Mouse (Mus musculus) intestine, embryonic 16.5 days (tissue): Measurements from ENCODE around the gene Prkn. TPM values are rescaled to one million over a fixed set of nuclear protein-coding genes. Genes with fewer than 3 reads are reported as not detected.
"Not testable (repeated sequence)": the region's sequence is repeated elsewhere in the genome, so short reads cannot be mapped to it uniquely, and the experiment has no call there.

Source experiments
- ATAC-seq: fragments of 200-750 bp; cut with Nextera tagmentation; 2 replicates; pipeline ENCODE4 v1.8.0; 2017; ENCODE audit warnings: moderate TSS enrichment, moderate library complexity
- H3K27ac ChIP-seq: fragments of 300-500 bp; sonication (generic); 2 replicates; pipeline ENCODE4 v1.5.1; 2014; ENCODE audit warnings: mild to moderate bottlenecking, low read length
- H3K27me3 ChIP-seq: fragments of 300-500 bp; sonication (generic); replicated peaks from 2 replicates; pipeline ENCODE4 v1.6.1; 2014; ENCODE audit warnings: low read length, control low read depth, mixed read lengths; ENCODE audit not compliant: control insufficient read depth, insufficient read depth
- H3K36me3 ChIP-seq: fragments of 300-500 bp; sonication (generic); 2 replicates; pipeline ENCODE4 v1.6.1; 2014; ENCODE audit warnings: low read length, control low read depth; ENCODE audit not compliant: control insufficient read depth, insufficient read depth
- H3K4me1 ChIP-seq: fragments of 300-500 bp; sonication (generic); 2 replicates; pipeline ENCODE4 v1.6.1; 2014; ENCODE audit warnings: low read length, control low read depth, mixed read lengths; ENCODE audit not compliant: control insufficient read depth, insufficient read depth
- H3K4me2 ChIP-seq: fragments of 300-500 bp; sonication (generic); 2 replicates; pipeline ENCODE4 v1.6.1; 2014; ENCODE audit warnings: low read depth, low read length, control low read depth
- H3K4me3 ChIP-seq: fragments of 300-500 bp; sonication (generic); 2 replicates; pipeline ENCODE4 v1.5.1; 2014; ENCODE audit warnings: mild to moderate bottlenecking, low read length
- H3K9ac ChIP-seq: fragments of 300-500 bp; sonication (generic); 2 replicates; pipeline ENCODE4 v1.6.1; 2014; ENCODE audit warnings: low read depth, low read length
- H3K9me3 ChIP-seq: fragments of 300-500 bp; sonication (generic); 2 replicates; pipeline ENCODE4 v1.6.1; 2016; ENCODE audit warnings: low read length, control low read depth; ENCODE audit not compliant: control insufficient read depth
- WGBS: fragments of 180-500 bp; shearing (Covaris S2); extraction: QIAGEN DNeasy Blood & Tissue Kit; methylation state at CpG from one replicate; pipeline ENCODE4 v1.1.7; 2014; 5-methylcytosine and 5-hydroxymethylcytosine counted together
- polyA plus RNA-seq: library from polyadenylated mRNA; unstranded; fragments of >200 nt; fragmentation: Nextera tagmentation; extraction: Ambion mirVana; gene quantifications from 2 replicates; pipeline ENCODE4 v1.2.1, GENCODE M21; 2015

Prkn gene
- polyA plus RNA-seq, 1 experiment from 2014 or later = 1.3 TPM

GRCm38 (mm10) chr17:11990386-11991087, 1150.4 kb downstream of the Prkn start:
- Histone ChIP-seq H3K4me2 (no peak overlapping the region), H3K27me3 (no peaks in the 10 kb centered on the region), H3K36me3 (no peaks in the 10 kb centered on the region), H3K4me1 (no peaks in the 10 kb centered on the region), H3K27ac (no peak overlapping the region), H3K9ac (no peak overlapping the region), H3K9me3 (no peaks in the 10 kb centered on the region), H3K4me3 (no peak overlapping the region)
- ATAC-seq = no peak
- 87% methylated on average over 11 of the region's 11 CpGs for WGBS

- ATAC-seq = no peak
- 32% methylated on average over 8 of the region's 8 CpGs for WGBS
- Histone ChIP-seq H3K4me1 (no peaks in the 10 kb centered on the region), H3K4me2 (no peak overlapping the region), H3K4me3 (no peak overlapping the region), H3K9ac (no peak overlapping the region), H3K36me3 (no peaks in the 10 kb centered on the region), H3K9me3 (no peaks in the 10 kb centered on the region), H3K27ac (no peak overlapping the region), H3K27me3 (no peaks in the 10 kb centered on the region)
These were observed 1153.1 kb downstream of the Prkn start for GRCm38 (mm10) chr17:11993249-11993648.

GRCm38 (mm10) chr17:11994252-11994651, 1154.1 kb downstream of the Prkn start:
- Histone ChIP-seq H3K4me2 (no peak overlapping the region), H3K9me3 (no peaks in the 10 kb centered on the region), H3K27me3 (no peaks in the 10 kb centered on the region), H3K4me1 (no peaks in the 10 kb centered on the region), H3K4me3 (no peak overlapping the region), H3K36me3 (no peaks in the 10 kb centered on the region), H3K9ac (no peak overlapping the region), H3K27ac (no peak overlapping the region)
- WGBS = 79% methylated on average over 3 of the region's 3 CpGs
- ATAC-seq = no peak

- not testable (repeated sequence) for H3K4me2 ChIP-seq, ATAC-seq, H3K27me3 ChIP-seq, H3K9ac ChIP-seq, H3K27ac ChIP-seq, H3K9me3 ChIP-seq, H3K36me3 ChIP-seq, H3K4me1 ChIP-seq, H3K4me3 ChIP-seq
- WGBS = 65% methylated on average over 3 of the region's 3 CpGs
These were observed 1154.6 kb downstream of the Prkn start for GRCm38 (mm10) chr17:11994754-11995153.

- Histone ChIP-seq H3K27ac (no peak overlapping the region), H3K36me3 (no peaks in the 10 kb centered on the region), H3K9me3 (no peaks in the 10 kb centered on the region), H3K9ac (no peak overlapping the region), H3K4me1 (no peaks in the 10 kb centered on the region), H3K27me3 (no peaks in the 10 kb centered on the region), H3K4me2 (no peak overlapping the region), H3K4me3 (no peak overlapping the region)
- ATAC-seq = no peak
- WGBS = 81% methylated on average over 3 of the region's 3 CpGs
These were observed 1155.3 kb downstream of the Prkn start for GRCm38 (mm10) chr17:11995522-11995921.

GRCm38 (mm10) chr17:11996311-11996710, 1156.1 kb downstream of the Prkn start:
- Histone ChIP-seq H3K9me3 (no peaks in the 10 kb centered on the region), H3K4me2 (no peak overlapping the region), H3K36me3 (no peaks in the 10 kb centered on the region), H3K9ac (no peak overlapping the region), H3K27me3 (no peaks in the 10 kb centered on the region), H3K27ac (no peak overlapping the region), H3K4me1 (no peaks in the 10 kb centered on the region), H3K4me3 (no peak overlapping the region)
- peak; percentile 67 for ATAC-seq
- 40% methylated on average over 9 of the region's 9 CpGs for WGBS

GRCm38 (mm10) chr17:12000285-12000684, 1160.1 kb downstream of the Prkn start:
- H3K9ac ChIP-seq = no peak overlapping the region
- no peaks in the 10 kb centered on the region for H3K36me3 ChIP-seq
- H3K27me3 ChIP-seq = no peaks in the 10 kb centered on the region
- H3K4me2 ChIP-seq = no peak overlapping the region
- 81% methylated on average over 9 of the region's 9 CpGs for WGBS
- no peak overlapping the region for H3K4me3 ChIP-seq
- ATAC-seq = no peak
- H3K9me3 ChIP-seq = no peaks in the 10 kb centered on the region
- no peaks in the 10 kb centered on the region for H3K4me1 ChIP-seq
- no peak overlapping the region for H3K27ac ChIP-seq

GRCm38 (mm10) chr17:12021326-12021725, 1181.1 kb downstream of the Prkn start:
- 57% methylated on average over 3 of the region's 3 CpGs for WGBS
- Histone ChIP-seq H3K4me3 (no peak overlapping the region), H3K27ac (no peak overlapping the region), H3K4me2 (no peak overlapping the region), H3K27me3 (no peaks in the 10 kb centered on the region), H3K9ac (no peak overlapping the region), H3K9me3 (no peaks in the 10 kb centered on the region), H3K36me3 (no peaks in the 10 kb centered on the region), H3K4me1 (no peaks in the 10 kb centered on the region)
- ATAC-seq = no peak

- Histone ChIP-seq H3K4me1 (peaks cover 15% of the 10 kb centered on the region), H3K4me2 (no peak overlapping the region), H3K9ac (no peak overlapping the region), H3K4me3 (no peak overlapping the region), H3K27me3 (no peaks in the 10 kb centered on the region), H3K36me3 (no peaks in the 10 kb centered on the region), H3K27ac (no peak overlapping the region), H3K9me3 (no peaks in the 10 kb centered on the region)
- 0 out of 2 replicates have a peak, but pooled peaks have one; percentile 26 for ATAC-seq
- WGBS = 66% methylated on average over 5 of the region's 5 CpGs
These were observed 1189.2 kb downstream of the Prkn start for GRCm38 (mm10) chr17:12029362-12029761.

GRCm38 (mm10) chr17:12029921-12030461, 1189.8 kb downstream of the Prkn start:
- Histone ChIP-seq H3K4me3 (no peak overlapping the region), H3K36me3 (no peaks in the 10 kb centered on the region), H3K4me2 (no peak overlapping the region), H3K9me3 (no peaks in the 10 kb centered on the region), H3K4me1 (peaks cover 15% of the 10 kb centered on the region), H3K27ac (no peak overlapping the region), H3K9ac (no peak overlapping the region), H3K27me3 (no peaks in the 10 kb centered on the region)
- ATAC-seq = no peak
- WGBS = 22% methylated on average over 14 of the region's 14 CpGs
